Mouse (Mus musculus): ENCODE measurements around the gene Rybp. TPM values are rescaled to one million over a fixed set of nuclear protein-coding genes. Genes with fewer than 3 reads are reported as not detected.

The Rybp gene
- polyA plus RNA-seq, 1 experiment, result 28.6 TPM

DNA sequence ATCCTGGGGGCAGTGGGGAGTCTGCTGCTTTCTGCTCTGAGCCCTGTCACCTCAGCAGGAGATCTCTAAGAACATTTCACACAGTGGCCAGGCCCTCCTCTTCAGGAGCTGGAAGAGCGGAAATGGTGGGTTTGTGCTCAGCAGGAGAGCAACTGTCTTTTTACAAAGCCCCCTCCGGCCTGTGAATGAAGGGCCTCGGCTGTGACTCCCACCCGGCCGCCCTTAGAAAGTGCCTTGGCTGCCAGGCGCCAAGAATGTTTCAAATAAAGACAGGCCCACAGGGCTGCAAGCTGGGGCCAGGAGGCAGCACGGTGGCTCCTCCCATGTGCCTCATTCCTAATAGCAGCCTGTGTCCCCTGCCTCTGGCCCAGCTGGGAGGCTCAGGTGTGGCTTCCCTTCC is 74.5 kb downstream of the Rybp start:
- Histone ChIP-seq H3K27ac (ENCODE audit: control insufficient read depth, insufficient read depth, low read length) (no peak overlapping the region), H3K36me3 (ENCODE audit: control insufficient read depth, insufficient read depth, low read length) (no peaks in the 10 kb centered on the region), H3K27me3 (ENCODE audit: control insufficient read depth, insufficient read depth, low read length) (no peaks in the 10 kb centered on the region), H3K4me3 (ENCODE audit: control insufficient read depth, insufficient read depth, low read length) (no peak overlapping the region), H3K4me1 (replicated peaks; ENCODE audit: control insufficient read depth, insufficient read depth, low read length) (peaks cover 47% of the 10 kb centered on the region)
- 51% methylated on average over 7 of the region's 7 CpGs for WGBS
- DNase-seq, result no peak
- TF ChIP-seq CTCF (IDR thresholded peaks at IDR 0.05; ENCODE audit: borderline replicate concordance, control insufficient read depth, extremely low read depth, insufficient read depth, low read length, poor library complexity) (no peak), POLR2A (IDR thresholded peaks at IDR 0.05; ENCODE audit: control insufficient read depth, extremely low read depth, insufficient read depth, low read length, poor library complexity) (no peak)

DNA sequence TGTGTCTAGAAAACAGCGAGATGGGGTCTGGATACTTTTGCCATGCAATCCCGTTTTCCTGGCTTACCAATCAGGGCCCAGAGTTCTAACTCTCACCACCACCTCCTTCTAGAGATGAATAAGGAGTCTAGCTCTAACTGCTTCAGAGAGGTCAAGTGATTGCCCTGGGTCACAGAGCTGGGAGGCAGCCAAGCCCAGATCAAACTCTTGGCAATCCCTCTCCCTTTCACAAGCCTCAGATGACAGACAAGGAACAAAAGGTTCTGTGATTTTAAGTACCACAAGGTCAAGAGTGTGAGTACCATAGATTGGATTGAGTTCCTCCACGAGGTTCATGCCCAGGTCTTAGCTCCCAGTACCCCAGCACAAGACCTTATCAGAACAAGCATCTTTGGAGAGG is 75.6 kb downstream of the Rybp start:
- no peak for TF ChIP-seq CTCF (IDR thresholded peaks at IDR 0.05; ENCODE audit: borderline replicate concordance, control insufficient read depth, extremely low read depth, insufficient read depth, low read length, poor library complexity)
- TF ChIP-seq POLR2A (IDR thresholded peaks at IDR 0.05; ENCODE audit: control insufficient read depth, extremely low read depth, insufficient read depth, low read length, poor library complexity), result no peak
- H3K4me1 ChIP-seq (replicated peaks; ENCODE audit: control insufficient read depth, insufficient read depth, low read length), result peaks cover 52% of the 10 kb centered on the region
- DNase-seq, result no peak
- no peak overlapping the region for H3K4me3 ChIP-seq (ENCODE audit: control insufficient read depth, insufficient read depth, low read length)
- 96% methylated on average over 3 of the region's 3 CpGs for WGBS
- no peaks in the 10 kb centered on the region for H3K36me3 ChIP-seq (ENCODE audit: control insufficient read depth, insufficient read depth, low read length)
- H3K27me3 ChIP-seq (ENCODE audit: control insufficient read depth, insufficient read depth, low read length), result no peaks in the 10 kb centered on the region
- no peak overlapping the region for H3K27ac ChIP-seq (ENCODE audit: control insufficient read depth, insufficient read depth, low read length)

DNA sequence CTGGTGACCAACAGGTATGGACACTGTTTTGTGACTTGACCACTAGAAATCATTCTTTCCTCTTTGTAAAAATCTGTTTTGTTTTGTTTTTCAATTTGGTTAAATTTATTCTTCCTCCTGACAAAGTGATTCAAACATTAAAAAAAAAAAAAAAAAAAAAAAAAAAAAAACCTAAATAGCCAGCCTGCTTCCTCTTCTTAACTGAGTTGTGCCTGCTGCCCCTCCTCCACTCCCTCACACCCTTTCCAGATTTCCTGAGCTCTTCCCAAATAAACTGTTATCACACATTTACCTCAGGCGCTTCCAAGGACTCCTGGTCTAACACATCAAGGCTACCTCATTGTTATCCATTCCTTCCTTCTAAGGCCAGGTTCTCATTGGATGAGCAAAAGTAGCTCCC is 76.8 kb downstream of the Rybp start:
- Histone ChIP-seq H3K4me3 (ENCODE audit: control insufficient read depth, insufficient read depth, low read length) (no peak overlapping the region), H3K27ac (ENCODE audit: control insufficient read depth, insufficient read depth, low read length) (no peak overlapping the region), H3K36me3 (ENCODE audit: control insufficient read depth, insufficient read depth, low read length) (no peaks in the 10 kb centered on the region), H3K4me1 (replicated peaks; ENCODE audit: control insufficient read depth, insufficient read depth, low read length) (peaks cover 44% of the 10 kb centered on the region), H3K27me3 (ENCODE audit: control insufficient read depth, insufficient read depth, low read length) (no peaks in the 10 kb centered on the region)
- no peak for DNase-seq
- no peak for TF ChIP-seq CTCF (IDR thresholded peaks at IDR 0.05; ENCODE audit: borderline replicate concordance, control insufficient read depth, extremely low read depth, insufficient read depth, low read length, poor library complexity)
- no peak for TF ChIP-seq POLR2A (IDR thresholded peaks at IDR 0.05; ENCODE audit: control insufficient read depth, extremely low read depth, insufficient read depth, low read length, poor library complexity)
- 100% methylated on average over 1 of the region's 1 CpGs for WGBS

DNA sequence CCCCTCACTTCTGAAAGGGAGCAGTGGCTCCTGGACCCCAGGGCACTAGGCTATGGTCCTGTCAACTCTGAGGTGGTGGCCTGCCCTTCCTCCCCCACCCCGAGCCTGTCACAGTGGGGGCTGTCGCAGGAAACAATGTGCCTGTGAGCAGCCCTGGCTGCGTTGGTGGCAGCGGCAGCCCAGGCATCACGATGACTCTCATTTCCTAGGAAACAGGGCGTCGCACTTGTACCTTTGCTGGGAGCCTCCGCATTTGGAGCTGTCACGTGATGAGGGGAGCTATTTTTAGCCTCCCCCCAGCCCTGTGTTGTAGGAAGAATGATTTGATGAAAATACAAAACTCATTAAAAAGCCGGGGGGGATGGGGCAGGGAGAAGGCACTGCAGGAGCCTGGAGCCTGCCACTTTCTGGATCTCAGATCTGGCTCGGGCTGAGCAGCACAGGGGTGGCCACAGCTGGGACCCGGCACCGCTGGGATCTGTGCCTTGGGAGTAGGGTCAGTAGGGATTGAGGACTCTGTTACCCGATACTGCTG is 80.5 kb downstream of the Rybp start:
- 16% methylated on average over 14 of the region's 14 CpGs for WGBS
- Histone ChIP-seq H3K36me3 (ENCODE audit: control insufficient read depth, insufficient read depth, low read length) (no peaks in the 10 kb centered on the region), H3K4me1 (replicated peaks; ENCODE audit: control insufficient read depth, insufficient read depth, low read length) (peaks cover 20% of the 10 kb centered on the region), H3K4me3 (ENCODE audit: control insufficient read depth, insufficient read depth, low read length) (no peak overlapping the region), H3K27ac (ENCODE audit: control insufficient read depth, insufficient read depth, low read length) (no peak overlapping the region), H3K27me3 (ENCODE audit: control insufficient read depth, insufficient read depth, low read length) (no peaks in the 10 kb centered on the region)
- no peak for TF ChIP-seq CTCF (IDR thresholded peaks at IDR 0.05; ENCODE audit: borderline replicate concordance, control insufficient read depth, extremely low read depth, insufficient read depth, low read length, poor library complexity)
- no peak for TF ChIP-seq POLR2A (IDR thresholded peaks at IDR 0.05; ENCODE audit: control insufficient read depth, extremely low read depth, insufficient read depth, low read length, poor library complexity)
- no peak for DNase-seq

DNA sequence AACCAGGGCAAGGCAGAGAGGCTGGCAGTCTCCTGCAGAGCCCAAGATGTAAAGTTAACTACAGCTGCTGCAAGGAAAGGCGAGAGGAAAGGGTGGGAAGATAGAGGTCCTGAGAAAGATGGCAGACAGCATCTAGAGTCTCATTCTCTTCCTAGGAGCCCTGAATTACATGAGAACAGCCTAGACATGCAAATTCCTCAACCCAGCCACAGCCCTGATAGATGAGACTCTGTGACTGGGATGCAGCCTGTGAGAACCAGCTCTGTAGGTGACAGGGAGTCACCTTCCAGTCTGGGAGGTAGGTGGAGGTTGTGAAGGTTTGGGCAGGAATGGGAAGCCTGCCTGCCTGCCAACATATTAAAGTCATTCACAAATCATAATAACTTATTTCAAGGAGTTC is 81.0 kb downstream of the Rybp start:
- Histone ChIP-seq H3K4me1 (replicated peaks; ENCODE audit: control insufficient read depth, insufficient read depth, low read length) (peaks cover 20% of the 10 kb centered on the region), H3K4me3 (ENCODE audit: control insufficient read depth, insufficient read depth, low read length) (no peak overlapping the region), H3K27me3 (ENCODE audit: control insufficient read depth, insufficient read depth, low read length) (no peaks in the 10 kb centered on the region), H3K36me3 (ENCODE audit: control insufficient read depth, insufficient read depth, low read length) (no peaks in the 10 kb centered on the region), H3K27ac (ENCODE audit: control insufficient read depth, insufficient read depth, low read length) (no peak overlapping the region)
- no peak for DNase-seq
- TF ChIP-seq POLR2A (IDR thresholded peaks at IDR 0.05; ENCODE audit: control insufficient read depth, extremely low read depth, insufficient read depth, low read length, poor library complexity) (no peak), CTCF (IDR thresholded peaks at IDR 0.05; ENCODE audit: borderline replicate concordance, control insufficient read depth, extremely low read depth, insufficient read depth, low read length, poor library complexity) (no peak)
- WGBS, result 88% methylated on average over 1 of the region's 1 CpGs

DNA sequence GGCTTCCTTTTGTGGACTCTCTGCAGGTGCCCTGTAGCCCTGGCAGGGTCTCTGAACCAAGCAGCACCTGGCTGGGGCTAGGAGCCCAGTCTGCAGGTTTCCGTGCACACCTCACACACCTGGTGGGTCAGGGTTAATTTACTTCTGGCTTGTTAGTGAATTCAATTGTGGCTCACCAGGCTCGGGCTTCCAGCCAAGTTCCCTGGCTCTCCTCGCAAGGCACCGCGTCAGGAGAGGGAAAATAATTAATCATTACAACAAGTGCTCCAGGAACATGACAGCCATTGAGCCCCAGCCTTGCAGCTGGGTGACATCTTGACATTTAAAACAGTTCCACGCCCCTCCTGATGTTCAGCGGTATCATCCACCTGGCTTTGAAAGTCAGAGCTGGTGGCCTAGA is 82.8 kb downstream of the Rybp start:
- no peak for DNase-seq
- no peak for TF ChIP-seq POLR2A (IDR thresholded peaks at IDR 0.05; ENCODE audit: control insufficient read depth, extremely low read depth, insufficient read depth, low read length, poor library complexity)
- Histone ChIP-seq H3K27ac (ENCODE audit: control insufficient read depth, insufficient read depth, low read length) (no peak overlapping the region), H3K4me1 (replicated peaks; ENCODE audit: control insufficient read depth, insufficient read depth, low read length) (peaks cover 20% of the 10 kb centered on the region), H3K4me3 (ENCODE audit: control insufficient read depth, insufficient read depth, low read length) (no peak overlapping the region), H3K27me3 (ENCODE audit: control insufficient read depth, insufficient read depth, low read length) (no peaks in the 10 kb centered on the region), H3K36me3 (ENCODE audit: control insufficient read depth, insufficient read depth, low read length) (no peaks in the 10 kb centered on the region)
- WGBS, result 75% methylated on average over 7 of the region's 7 CpGs

DNA sequence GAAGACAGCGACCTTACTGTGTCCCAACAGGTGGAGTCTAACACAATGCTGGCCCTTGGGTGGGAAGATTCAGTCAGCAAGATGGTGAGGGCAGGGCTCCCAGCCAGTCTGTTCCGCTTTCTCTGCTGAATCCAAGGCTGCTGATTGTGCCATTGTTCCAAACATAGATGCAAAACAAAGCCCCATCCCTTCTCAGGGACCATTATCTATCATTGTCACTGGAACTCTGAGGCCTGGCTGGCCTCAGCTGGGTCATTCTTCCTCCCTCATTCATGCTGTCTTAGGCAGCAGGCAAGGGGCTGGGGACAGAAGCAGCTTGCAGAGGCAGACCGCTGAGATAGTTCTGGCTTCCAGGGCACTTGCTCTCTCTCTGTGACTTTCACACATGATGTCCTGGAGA is 83.8 kb downstream of the Rybp start:
- WGBS, result 94% methylated on average over 3 of the region's 3 CpGs
- Histone ChIP-seq H3K4me1 (replicated peaks; ENCODE audit: control insufficient read depth, insufficient read depth, low read length) (peaks cover 20% of the 10 kb centered on the region), H3K36me3 (ENCODE audit: control insufficient read depth, insufficient read depth, low read length) (no peaks in the 10 kb centered on the region), H3K27ac (ENCODE audit: control insufficient read depth, insufficient read depth, low read length) (no peak overlapping the region), H3K4me3 (ENCODE audit: control insufficient read depth, insufficient read depth, low read length) (no peak overlapping the region), H3K27me3 (ENCODE audit: control insufficient read depth, insufficient read depth, low read length) (no peaks in the 10 kb centered on the region)
- no peak for DNase-seq
- TF ChIP-seq CTCF (IDR thresholded peaks at IDR 0.05; ENCODE audit: borderline replicate concordance, control insufficient read depth, extremely low read depth, insufficient read depth, low read length, poor library complexity) (no peak), POLR2A (IDR thresholded peaks at IDR 0.05; ENCODE audit: control insufficient read depth, extremely low read depth, insufficient read depth, low read length, poor library complexity) (no peak)

Measured in thymus, adult 2 months (tissue).